Mouse (Mus musculus): ENCODE data around the gene H3f3b.

DNA sequence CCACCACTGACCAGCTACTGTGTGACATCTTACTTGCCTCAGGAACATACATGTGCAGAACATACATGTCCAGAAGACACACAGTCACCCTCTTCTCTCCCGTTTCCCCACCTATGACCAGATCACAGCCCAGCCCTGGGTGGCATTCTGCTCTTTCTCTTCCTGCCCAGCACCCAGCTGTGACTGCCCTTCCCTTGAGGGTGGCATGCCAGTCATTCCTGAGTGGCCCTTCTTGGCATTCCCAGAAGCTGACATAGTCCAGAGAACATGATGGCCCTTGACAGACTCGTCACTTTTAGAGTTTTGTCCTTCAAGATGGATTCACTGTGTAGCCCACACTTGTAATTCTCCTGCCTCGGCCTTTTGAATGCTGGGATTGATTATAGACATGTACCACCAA, 44.8 kb upstream of the H3f3b start:
- no peak for TF ChIP-seq POLR2A (IDR thresholded peaks at IDR 0.05; ENCODE audit: borderline replicate concordance, extremely low read depth, insufficient read depth, insufficient read length, poor library complexity, severe bottlenecking)
- TF ChIP-seq CTCF (IDR thresholded peaks at IDR 0.05; ENCODE audit: borderline replicate concordance, extremely low read depth, insufficient read depth, insufficient read length): no peak
